Mouse (Mus musculus): ENCODE results near the gene Mrps23. TPM values are rescaled to one million over a fixed set of nuclear protein-coding genes. Genes with fewer than 3 reads are reported as not detected.

Gene Mrps23
- polyA plus RNA-seq, 1 experiment from 2014 or later = 57.9 TPM

DNA sequence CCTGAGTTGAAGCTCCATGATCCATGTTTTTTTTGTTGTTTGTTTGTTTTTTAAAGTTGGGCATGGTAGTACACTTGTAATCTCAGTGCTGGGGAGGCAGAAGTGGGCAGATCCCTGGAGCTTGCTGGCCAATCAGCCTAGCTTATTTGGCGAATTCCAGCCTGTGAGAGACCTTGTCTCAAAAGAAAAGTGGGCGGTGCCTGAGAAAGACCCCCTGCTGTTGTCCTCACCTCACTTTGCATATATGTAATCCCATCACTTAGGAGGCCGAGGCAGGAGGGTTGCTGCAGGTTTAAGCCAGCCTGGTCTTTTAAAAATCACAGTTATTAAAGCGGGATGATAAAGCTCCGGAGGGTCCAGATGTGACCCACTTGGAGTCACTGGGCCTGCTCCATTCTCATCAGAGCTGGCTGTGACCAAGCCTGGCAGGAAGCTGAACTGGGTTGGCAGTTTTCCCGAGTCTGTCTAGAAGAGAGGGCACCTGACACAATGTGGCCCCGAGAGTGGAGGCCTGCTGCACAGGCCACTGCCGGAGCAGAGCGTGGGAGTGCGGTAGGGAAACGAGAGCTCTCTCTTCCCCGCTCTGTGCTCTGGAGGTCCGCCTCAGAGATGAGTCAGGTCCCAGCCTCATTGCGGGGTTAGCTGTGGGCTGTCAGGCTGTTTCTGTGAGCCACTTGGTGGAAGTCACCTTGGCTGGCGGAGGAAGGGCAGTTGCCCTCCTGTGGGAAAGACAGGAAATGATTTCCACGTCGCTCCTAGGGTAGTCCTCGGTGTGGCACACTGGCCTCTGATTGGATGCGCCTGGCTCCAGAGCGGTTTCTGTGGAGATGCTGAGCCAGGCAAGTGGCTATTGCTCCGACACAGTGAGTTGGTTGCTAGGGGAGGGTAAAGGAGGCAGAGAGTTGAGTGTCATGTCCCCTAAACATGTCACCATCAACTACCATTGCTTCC lies 11.0 kb downstream of the Mrps23 start:
- Histone ChIP-seq H3K4me1 (ENCODE audit: control insufficient read depth, insufficient read depth, low read length) (no peaks in the 10 kb centered on the region), H3K9me3 (replicated peaks; ENCODE audit: control insufficient read depth, low read length) (no peaks in the 10 kb centered on the region), H3K4me2 (ENCODE audit: low read depth, low read length) (no peak overlapping the region), H3K27ac (ENCODE audit: low read length) (no peak overlapping the region), H3K36me3 (ENCODE audit: control insufficient read depth, insufficient read depth, low read length) (no peaks in the 10 kb centered on the region; the same call in 1 of the 2 replicates), H3K27me3 (ENCODE audit: control insufficient read depth, insufficient read depth, low read length) (no peaks in the 10 kb centered on the region), H3K4me3 (replicated peaks; ENCODE audit: low read length) (no peak overlapping the region), H3K9ac (ENCODE audit: low read length) (no peak overlapping the region)
- no peak for ATAC-seq (ENCODE audit: insufficient read depth, low FRiP score)
- 60% methylated on average over 21 of the region's 21 CpGs for WGBS

DNA sequence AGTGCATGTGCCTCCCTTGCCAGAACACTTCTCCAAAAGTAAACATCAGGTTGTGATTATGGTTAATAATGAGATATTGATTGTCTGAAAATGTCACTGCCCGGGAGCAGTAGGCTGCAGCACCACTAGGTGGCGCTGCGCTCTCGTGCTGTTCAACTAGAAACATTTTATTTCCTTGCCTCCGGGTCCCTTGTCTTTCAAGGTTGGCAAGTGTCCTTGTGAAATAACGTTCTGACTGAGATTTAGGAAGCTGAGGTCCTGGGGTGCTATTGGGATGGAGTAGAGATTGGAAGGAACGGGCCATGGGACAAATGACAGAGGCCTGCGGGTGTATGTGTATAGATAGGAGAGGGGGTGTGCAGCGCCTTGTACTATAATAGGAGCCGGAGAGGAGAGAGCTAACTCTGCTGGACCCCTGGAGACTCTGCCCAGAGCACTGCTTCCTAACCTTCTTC lies 12.1 kb downstream of the Mrps23 start:
- no peaks in the 10 kb centered on the region for H3K27me3 ChIP-seq (ENCODE audit: control insufficient read depth, insufficient read depth, low read length)
- no peaks in the 10 kb centered on the region for H3K9me3 ChIP-seq (replicated peaks; ENCODE audit: control insufficient read depth, low read length)
- H3K36me3 ChIP-seq (ENCODE audit: control insufficient read depth, insufficient read depth, low read length) = no peaks in the 10 kb centered on the region
- no peak overlapping the region for H3K27ac ChIP-seq (ENCODE audit: low read length)
- H3K4me2 ChIP-seq (ENCODE audit: low read depth, low read length) = no peak overlapping the region
- 22% methylated on average over 10 of the region's 10 CpGs for WGBS
- no peak overlapping the region for H3K9ac ChIP-seq (ENCODE audit: low read length)
- ATAC-seq (ENCODE audit: insufficient read depth, low FRiP score) = no peak
- H3K4me1 ChIP-seq (ENCODE audit: control insufficient read depth, insufficient read depth, low read length) = no peaks in the 10 kb centered on the region
- H3K4me3 ChIP-seq (replicated peaks; ENCODE audit: low read length) = no peak overlapping the region

DNA sequence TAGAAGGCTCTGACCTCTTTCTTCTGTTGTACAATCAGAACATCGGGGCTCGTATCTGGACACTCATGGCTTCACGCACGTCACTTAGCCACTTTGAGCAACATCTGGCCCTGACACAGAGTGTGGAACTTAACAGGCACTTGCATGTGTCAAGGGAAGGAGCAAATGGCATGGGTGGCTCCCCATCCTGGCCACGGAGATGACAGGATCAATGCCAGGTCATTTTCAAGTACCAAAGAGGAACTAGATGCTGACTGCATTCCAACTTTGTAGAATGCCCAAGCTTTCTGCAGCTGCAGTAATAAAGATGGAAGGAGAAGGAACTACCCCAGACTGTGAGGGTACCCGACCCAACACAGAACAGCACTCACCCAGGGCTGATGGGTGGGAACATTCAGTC lies 14.0 kb downstream of the Mrps23 start:
- no peak overlapping the region for H3K4me3 ChIP-seq (replicated peaks; ENCODE audit: low read length)
- no peak overlapping the region for H3K27ac ChIP-seq (ENCODE audit: low read length)
- 77% methylated on average over 6 of the region's 6 CpGs for WGBS
- H3K36me3 ChIP-seq (ENCODE audit: control insufficient read depth, insufficient read depth, low read length) = no peaks in the 10 kb centered on the region
- no peaks in the 10 kb centered on the region for H3K27me3 ChIP-seq (ENCODE audit: control insufficient read depth, insufficient read depth, low read length)
- no peak for ATAC-seq (ENCODE audit: insufficient read depth, low FRiP score)
- H3K4me2 ChIP-seq (ENCODE audit: low read depth, low read length) = no peak overlapping the region
- no peak overlapping the region for H3K9ac ChIP-seq (ENCODE audit: low read length)
- no peaks in the 10 kb centered on the region for H3K9me3 ChIP-seq (replicated peaks; ENCODE audit: control insufficient read depth, low read length)
- H3K4me1 ChIP-seq (ENCODE audit: control insufficient read depth, insufficient read depth, low read length) = no peaks in the 10 kb centered on the region

DNA sequence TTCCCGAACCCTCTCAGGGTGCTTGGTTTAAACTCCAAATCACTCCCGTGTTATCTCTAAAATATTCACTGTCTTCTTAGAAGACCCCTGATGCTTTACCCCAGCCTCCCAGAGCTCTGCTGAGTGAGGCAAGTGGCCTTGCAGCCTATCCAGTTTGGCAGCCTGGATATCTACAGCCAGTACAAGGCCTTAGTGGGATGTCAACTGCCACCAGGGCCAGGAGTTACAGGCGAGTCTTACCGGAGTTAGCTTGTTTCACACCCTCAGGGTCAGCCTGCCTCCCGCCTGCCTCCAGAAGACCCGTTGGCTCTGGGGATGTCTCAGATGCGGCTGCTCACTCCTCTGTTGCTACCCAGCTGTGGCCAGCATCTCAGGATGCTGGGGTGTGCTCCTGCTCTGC lies 14.4 kb downstream of the Mrps23 start:
- H3K4me2 ChIP-seq (ENCODE audit: low read depth, low read length) = no peak overlapping the region
- H3K27me3 ChIP-seq (ENCODE audit: control insufficient read depth, insufficient read depth, low read length) = no peaks in the 10 kb centered on the region
- H3K4me1 ChIP-seq (ENCODE audit: control insufficient read depth, insufficient read depth, low read length) = no peaks in the 10 kb centered on the region
- no peak for ATAC-seq (ENCODE audit: insufficient read depth, low FRiP score)
- H3K9ac ChIP-seq (ENCODE audit: low read length) = no peak overlapping the region
- no peaks in the 10 kb centered on the region for H3K9me3 ChIP-seq (replicated peaks; ENCODE audit: control insufficient read depth, low read length)
- no peaks in the 10 kb centered on the region for H3K36me3 ChIP-seq (ENCODE audit: control insufficient read depth, insufficient read depth, low read length)
- no peak overlapping the region for H3K4me3 ChIP-seq (replicated peaks; ENCODE audit: low read length)
- 59% methylated on average over 7 of the region's 7 CpGs for WGBS
- H3K27ac ChIP-seq (ENCODE audit: low read length) = no peak overlapping the region

DNA sequence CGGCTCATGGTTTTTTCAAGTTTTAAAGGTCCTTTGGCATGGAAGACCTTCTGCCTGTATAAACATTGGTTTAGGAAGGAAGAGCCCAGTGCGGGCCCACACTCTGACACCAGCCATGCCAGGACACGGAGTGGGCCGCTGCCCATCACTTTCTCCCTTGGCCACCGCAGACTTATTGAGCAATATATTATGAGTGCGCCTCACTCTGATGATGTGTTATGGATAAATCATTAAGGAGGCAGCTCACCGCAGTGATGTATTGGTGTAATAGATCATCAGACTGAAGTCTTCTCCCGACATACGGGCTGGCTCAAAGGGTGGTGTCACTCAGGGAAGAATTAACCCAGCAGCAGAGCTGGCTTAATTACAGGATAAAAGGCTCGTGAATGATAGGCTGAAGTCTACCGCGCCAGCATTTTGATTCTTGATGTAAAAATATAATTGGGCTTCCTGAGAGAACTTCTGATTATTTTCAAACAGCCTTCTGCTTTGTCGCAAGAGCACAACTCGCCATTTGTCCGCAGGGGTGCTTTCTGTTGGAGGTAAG lies 17.8 kb downstream of the Mrps23 start:
- Histone ChIP-seq H3K9me3 (replicated peaks; ENCODE audit: control insufficient read depth, low read length) (no peaks in the 10 kb centered on the region), H3K27me3 (ENCODE audit: control insufficient read depth, insufficient read depth, low read length) (no peaks in the 10 kb centered on the region), H3K27ac (ENCODE audit: low read length) (no peak overlapping the region), H3K4me2 (ENCODE audit: low read depth, low read length) (no peak overlapping the region), H3K4me1 (ENCODE audit: control insufficient read depth, insufficient read depth, low read length) (no peaks in the 10 kb centered on the region), H3K36me3 (ENCODE audit: control insufficient read depth, insufficient read depth, low read length) (no peaks in the 10 kb centered on the region), H3K9ac (ENCODE audit: low read length) (no peak overlapping the region), H3K4me3 (replicated peaks; ENCODE audit: low read length) (no peak overlapping the region)
- 78% methylated on average over 15 of the region's 15 CpGs for WGBS
- ATAC-seq (ENCODE audit: insufficient read depth, low FRiP score) = no peak

DNA sequence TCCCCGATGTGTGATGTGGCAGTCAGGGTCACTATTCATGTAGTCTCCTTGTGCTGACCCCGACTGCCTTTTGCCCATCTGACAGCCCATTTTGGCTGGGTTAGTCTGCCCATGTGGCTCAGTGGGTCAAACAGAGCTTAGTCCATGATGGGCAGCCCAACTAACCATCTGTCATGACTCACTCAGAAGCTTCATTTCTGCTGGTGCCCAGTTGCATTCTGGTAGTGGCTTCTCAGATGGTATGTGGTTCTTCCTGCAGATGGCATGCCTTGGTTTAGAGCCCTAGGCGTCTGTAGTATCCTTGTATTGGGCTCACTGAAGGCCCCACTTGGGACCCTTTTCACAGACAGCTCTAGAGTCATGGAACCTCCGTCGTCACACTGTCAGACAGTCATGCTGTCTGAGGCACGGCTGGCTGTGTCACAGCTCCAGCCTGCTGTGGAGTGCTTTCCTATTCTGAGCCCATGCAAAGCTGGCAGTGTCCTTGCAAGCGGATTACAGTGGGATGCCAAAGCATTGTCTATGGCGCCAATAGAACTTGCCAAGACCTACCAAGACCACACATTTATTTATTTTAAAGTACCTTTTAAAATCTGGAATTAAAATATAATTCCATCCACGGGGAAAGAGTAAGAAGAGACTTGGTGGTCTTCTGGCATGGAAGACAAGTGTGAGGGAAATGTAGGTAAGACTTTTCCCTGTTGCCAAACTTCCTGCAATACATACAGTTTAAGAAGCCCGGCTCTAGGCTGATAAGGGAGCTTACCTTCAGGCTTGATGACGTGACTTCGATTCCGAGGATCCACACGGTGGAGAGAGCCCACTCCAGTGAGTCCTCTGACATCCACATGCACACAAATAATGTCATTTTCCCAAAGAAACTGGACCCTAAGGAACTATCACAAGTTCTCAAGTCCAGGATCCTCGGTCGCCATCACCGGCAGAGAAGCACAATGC lies 23.1 kb downstream of the Mrps23 start:
- no peak overlapping the region for H3K4me2 ChIP-seq (ENCODE audit: low read depth, low read length)
- no peaks in the 10 kb centered on the region for H3K9me3 ChIP-seq (replicated peaks; ENCODE audit: control insufficient read depth, low read length)
- no peak overlapping the region for H3K9ac ChIP-seq (ENCODE audit: low read length)
- no peaks in the 10 kb centered on the region for H3K36me3 ChIP-seq (ENCODE audit: control insufficient read depth, insufficient read depth, low read length)
- no peaks in the 10 kb centered on the region for H3K4me1 ChIP-seq (ENCODE audit: control insufficient read depth, insufficient read depth, low read length)
- ATAC-seq (ENCODE audit: insufficient read depth, low FRiP score) = no peak
- H3K4me3 ChIP-seq (replicated peaks; ENCODE audit: low read length) = no peak overlapping the region
- 89% methylated on average over 17 of the region's 17 CpGs for WGBS
- H3K27ac ChIP-seq (ENCODE audit: low read length) = no peak overlapping the region
- H3K27me3 ChIP-seq (ENCODE audit: control insufficient read depth, insufficient read depth, low read length) = no peaks in the 10 kb centered on the region

DNA sequence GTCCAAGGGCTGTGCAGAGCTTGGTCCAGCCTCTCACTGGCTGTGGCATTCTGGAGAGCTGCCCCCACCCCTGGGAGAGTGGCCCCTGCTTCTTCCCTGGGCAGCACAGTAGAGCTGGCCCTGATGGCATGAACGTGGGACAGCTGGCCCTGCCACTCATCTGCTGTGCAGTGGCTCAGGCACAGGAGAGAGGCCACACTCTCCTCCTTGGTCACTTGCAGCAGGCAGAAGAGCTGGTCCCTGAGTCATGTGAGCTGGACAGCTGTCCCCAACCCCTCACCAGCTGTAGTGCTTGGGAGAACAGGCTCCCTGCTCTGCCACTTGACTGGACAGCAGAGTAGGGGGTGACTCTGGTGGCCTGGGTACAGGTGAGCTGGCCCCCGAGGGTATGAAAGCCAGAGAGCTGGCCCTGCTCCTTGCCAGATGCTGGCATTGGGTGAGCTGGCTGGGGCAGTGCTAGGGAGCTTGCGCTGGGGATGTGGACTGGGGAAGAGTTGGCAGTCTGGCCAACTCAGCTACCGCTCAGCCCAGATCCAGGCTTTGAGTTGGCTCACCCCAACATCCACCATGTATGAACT lies 27.1 kb downstream of the Mrps23 start:
- no peak for ATAC-seq (ENCODE audit: insufficient read depth, low FRiP score)
- no peak overlapping the region for H3K4me2 ChIP-seq (ENCODE audit: low read depth, low read length)
- no peak overlapping the region for H3K27ac ChIP-seq (ENCODE audit: low read length)
- H3K27me3 ChIP-seq (ENCODE audit: control insufficient read depth, insufficient read depth, low read length) = no peaks in the 10 kb centered on the region
- no peaks in the 10 kb centered on the region for H3K36me3 ChIP-seq (ENCODE audit: control insufficient read depth, insufficient read depth, low read length)
- H3K9ac ChIP-seq (ENCODE audit: low read length) = no peak overlapping the region
- no peaks in the 10 kb centered on the region for H3K9me3 ChIP-seq (replicated peaks; ENCODE audit: control insufficient read depth, low read length)
- H3K4me3 ChIP-seq (replicated peaks; ENCODE audit: low read length) = no peak overlapping the region
- WGBS = 81% methylated on average over 4 of the region's 4 CpGs
- 0 out of 2 replicates have a peak, but pooled peaks cover 5% of the 10 kb centered on the region for H3K4me1 ChIP-seq (ENCODE audit: control insufficient read depth, insufficient read depth, low read length)

DNA sequence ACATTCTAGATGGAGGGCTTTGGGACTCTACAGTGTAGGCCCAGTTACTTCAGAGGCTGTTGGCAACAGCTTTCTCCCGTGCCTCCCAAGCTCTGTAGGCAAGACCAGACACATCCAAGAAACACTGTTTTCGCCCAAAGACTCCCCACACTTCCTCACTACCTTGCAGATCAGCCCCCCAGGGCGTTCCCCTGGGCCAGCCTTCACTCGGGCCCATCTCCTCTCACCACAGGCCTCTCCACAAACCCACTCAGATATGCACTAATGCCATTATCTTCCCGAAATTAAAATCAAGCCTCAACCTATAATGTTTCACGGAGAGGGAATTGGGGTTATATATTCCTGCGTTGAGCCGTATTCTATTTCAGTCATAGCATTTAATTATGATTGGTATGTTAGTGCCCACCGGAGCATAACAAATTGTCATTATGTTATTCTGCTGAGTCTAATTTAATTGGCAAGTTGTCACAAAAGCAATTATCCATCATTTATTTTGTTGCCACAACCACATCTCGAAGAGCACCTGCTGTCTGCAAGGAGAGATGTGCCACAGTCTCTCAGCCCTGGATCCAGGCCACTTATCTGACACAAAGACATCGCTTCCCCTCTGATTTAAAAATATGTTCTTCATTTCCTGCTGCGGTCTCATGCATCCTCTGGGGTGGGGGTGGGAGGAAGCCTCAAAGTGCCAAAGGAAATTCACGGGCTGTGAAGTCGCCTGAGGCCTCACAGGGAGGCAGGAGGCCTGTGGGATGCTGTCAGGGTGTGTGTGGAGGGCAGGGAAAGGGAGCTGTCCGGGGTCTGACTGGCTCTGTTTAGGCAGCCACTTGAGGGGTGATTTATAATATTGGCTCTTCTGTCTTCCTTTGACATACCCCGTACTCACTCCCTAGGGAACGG lies 29.6 kb downstream of the Mrps23 start:
- 48% methylated on average over 17 of the region's 17 CpGs for WGBS
- H3K9me3 ChIP-seq (replicated peaks; ENCODE audit: control insufficient read depth, low read length) = no peaks in the 10 kb centered on the region
- H3K4me1 ChIP-seq (ENCODE audit: control insufficient read depth, insufficient read depth, low read length) = 0 out of 2 replicates have a peak, but pooled peaks cover 5% of the 10 kb centered on the region
- peak overlapping the region; percentile 37; the same call in 1 of the 2 replicates for H3K27ac ChIP-seq (ENCODE audit: low read length)
- no peak overlapping the region for H3K9ac ChIP-seq (ENCODE audit: low read length)
- no peak overlapping the region for H3K4me2 ChIP-seq (ENCODE audit: low read depth, low read length)
- no peak for ATAC-seq (ENCODE audit: insufficient read depth, low FRiP score)
- H3K4me3 ChIP-seq (replicated peaks; ENCODE audit: low read length) = no peak overlapping the region
- no peaks in the 10 kb centered on the region for H3K36me3 ChIP-seq (ENCODE audit: control insufficient read depth, insufficient read depth, low read length)
- no peaks in the 10 kb centered on the region for H3K27me3 ChIP-seq (ENCODE audit: control insufficient read depth, insufficient read depth, low read length)

Data from stomach, embryonic 16.5 days (tissue).